Mouse (Mus musculus) cerebellum, postnatal 14 days (tissue): ENCODE measurements around the gene Pomgnt2.

Experiments used
- DNase-seq, 2 experiments: peaks; one replicate each; pipeline ENCODE4 v3.0.0; 2021; ENCODE audit warnings: mixed read lengths in 2 of 2

Gene Pomgnt2

DNA sequence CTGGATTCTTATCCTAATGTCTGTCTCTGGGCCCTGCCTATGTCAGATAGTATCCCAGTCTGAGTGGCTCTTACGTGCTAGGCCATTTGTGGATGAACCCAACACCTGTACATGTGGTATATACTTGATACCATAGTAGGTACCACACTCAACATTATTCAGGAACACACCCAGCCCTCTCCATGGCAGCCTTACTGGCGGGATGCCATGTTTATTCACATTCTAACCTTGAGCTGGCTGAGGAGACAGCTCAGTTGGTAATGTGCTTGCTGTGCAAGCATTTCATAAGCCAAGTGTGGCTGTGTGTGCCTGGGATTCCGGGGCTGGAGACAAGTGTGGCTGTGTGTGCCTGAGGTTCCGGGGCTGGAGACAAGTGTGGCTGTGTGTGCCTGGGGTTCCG, 28.7 kb downstream of the Pomgnt2 start:
- no peak for DNase-seq

DNA sequence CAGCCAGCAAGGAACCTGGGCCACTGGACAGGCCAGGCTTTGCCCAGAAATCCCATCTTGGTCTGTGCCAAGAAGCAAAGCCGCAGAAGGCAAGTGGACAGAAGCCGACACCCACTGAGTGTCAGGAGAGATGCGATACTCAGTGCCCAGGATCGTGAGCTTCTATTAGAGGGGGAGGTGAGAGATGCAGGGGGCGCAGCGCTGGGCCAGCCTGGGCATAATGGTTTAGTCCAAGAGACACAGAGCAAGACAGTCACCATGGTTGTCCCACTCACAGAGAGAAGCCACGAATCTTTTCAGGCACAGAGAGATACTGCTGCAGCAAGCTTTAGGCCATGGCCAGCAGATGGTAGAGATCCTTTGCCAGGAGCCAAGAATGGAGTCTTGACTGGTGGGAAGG, 32.0 kb downstream of the Pomgnt2 start:
- peak; percentile 81 to 85 for DNase-seq

DNA sequence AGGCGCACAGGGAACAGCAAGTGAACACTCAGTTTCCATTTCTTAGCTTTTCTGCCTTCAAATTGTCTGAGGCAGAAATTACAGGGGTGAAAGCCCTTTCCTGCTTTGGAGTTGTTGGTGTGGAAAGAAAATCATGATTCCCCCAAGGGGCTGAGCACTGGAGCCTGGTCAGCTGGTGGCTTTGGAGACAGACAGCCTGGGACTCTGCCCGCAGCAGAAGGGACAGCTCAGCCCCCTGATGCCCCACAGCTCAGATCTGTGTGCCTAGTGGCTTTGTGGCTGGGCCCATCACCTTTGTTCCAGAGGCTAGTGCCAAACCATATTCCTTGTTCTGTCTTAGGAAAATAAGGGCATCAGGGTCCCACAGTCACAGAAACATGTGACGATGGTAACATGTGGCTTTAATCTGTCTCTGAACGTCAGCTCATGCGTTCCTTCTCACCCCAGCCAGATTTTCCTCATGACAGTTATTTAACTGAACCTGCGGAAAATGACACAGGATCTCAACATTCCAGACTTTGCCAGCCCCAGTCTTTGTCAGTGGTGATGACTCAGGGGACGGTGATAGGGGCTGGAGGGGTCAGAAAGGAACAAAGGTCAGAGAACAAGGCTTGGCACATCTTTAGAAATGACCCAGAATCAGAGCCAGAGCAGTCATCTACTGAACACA, 36.8 kb downstream of the Pomgnt2 start:
- no peak for DNase-seq

DNA sequence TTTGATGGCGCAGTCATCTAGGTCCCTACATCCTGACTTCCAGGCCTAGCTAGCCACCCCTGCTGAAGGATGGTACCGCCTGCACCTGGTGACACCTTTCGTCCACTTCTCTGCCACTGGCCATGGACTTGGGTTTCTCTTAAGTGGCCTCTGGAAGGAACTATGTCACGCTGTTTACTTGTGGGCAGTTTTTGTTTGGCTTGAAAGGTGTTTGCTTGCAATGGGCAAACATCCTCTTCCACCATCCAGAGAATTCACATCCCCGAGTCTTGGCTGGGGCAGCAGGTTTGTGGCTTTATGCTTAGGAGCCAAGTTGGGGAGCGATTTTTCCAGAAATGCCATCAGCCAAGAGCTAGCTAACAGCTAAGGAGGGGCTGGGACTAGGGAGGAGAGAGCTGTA, 44.3 kb downstream of the Pomgnt2 start:
- DNase-seq: no peak

DNA sequence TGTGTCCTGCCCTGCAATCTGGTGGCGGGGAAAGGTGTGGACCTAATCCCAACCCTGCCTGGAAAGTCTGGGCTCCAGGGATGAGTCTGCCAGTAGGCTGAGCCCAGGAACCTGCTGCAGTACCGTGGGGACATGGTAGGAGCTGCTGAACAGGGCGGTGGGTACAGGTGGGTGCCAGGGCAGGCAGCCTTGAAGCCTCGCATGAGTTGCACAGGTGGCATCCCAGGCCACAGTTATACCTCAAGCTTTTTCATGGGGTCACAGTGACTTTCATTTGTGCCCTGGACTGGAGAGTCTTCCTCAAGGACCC, 45.8 kb downstream of the Pomgnt2 start:
- no peak for DNase-seq

DNA sequence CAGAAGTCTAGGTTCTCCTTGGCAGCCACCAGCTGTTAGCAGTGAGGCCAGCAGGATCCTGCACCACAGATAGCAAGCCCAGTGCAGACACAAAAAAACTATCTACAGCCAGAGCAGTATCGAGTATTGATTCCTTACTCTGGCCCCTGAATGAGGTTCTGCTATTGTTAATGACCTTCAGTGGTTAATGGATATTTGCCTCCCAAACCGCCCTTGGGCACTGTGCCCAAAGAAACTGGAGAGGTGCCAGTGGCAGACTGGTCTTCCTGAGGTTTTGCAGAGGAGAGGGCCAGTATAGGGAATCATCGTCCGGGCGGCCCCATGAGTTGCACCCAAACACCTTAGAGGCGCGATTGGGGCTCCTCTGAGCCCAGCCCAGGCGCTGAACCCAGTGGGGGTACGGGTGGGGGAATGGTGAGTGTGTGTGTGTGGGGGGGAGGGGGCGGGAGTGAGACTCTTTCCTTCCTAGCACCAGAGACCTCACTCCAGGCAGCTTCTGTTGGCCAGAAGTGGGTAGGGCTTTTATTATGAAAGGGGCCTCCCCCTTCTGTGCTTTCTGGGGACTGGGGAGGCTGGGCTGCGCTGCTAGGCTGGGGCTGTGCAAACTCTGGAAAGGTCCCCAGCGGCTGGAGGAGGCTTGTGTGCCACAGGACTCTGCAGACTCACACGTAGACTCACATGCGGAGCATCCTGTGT, 46.3 kb downstream of the Pomgnt2 start, which contains the start of gene Fam198a:
TSS of gene Fam198a (plus strand) at position 571 of the 696 bp plus-strand sequence.
- DNase-seq: peak; percentile 84 to 90

DNA sequence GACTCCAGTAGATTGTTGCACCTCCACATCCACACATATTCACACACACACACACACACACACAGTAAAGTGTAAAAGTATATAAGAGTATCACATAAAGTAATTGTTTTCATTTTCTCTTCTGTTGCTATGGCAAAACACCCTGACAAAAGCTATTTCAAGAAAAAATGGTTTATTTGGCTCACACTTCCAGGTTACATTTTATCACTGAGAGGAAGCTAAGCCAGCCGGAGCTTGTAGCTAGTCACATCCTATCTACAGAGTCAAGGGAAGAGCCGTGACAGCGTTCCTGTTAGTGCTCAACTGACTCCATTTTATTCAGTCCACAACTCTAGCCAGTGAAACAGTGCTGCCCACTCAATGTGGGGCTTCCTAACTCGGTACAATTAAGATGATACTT, 48.5 kb downstream of the Pomgnt2 start:
- DNase-seq: no peak

DNA sequence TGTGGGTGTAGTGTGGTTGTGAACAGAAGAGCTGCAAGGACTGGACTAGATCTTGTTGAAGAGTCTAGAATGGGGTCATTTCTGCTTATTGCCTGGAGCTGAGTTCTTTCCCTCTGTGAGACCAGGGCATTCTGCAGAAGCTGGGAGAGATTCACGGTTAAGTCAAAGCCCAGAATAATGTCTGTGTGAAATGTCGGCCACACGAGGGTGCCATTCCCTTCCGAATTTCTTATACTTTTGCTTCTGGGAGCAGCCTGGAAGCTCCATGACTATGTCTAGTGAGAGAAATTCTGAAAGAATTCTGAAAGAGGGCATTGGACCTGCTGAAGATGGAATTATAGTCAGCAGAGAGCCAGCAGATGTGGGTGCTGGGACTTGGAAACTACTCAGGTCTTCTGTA, 49.1 kb downstream of the Pomgnt2 start:
- DNase-seq: peak; percentile 85 to 89

DNA sequence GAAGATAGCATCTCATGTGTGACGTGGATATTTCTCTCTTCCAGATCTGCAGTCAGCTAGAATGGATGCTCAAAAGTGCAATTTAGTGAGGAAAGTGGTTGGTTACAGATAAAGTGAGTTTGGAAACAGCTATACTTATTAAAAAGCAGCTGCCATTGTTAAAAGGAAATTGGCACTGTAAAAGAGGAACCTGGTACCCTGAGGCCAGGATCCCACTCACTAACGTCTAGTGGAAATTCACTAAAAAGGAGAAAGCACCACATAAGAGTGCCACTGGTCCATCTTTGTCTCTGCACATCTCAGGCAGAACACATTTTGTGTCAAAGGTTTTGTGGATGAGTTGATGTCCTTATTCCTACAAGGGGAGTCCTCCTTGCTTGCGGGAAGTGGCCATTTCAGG, 53.3 kb downstream of the Pomgnt2 start:
- DNase-seq: no peak

DNA sequence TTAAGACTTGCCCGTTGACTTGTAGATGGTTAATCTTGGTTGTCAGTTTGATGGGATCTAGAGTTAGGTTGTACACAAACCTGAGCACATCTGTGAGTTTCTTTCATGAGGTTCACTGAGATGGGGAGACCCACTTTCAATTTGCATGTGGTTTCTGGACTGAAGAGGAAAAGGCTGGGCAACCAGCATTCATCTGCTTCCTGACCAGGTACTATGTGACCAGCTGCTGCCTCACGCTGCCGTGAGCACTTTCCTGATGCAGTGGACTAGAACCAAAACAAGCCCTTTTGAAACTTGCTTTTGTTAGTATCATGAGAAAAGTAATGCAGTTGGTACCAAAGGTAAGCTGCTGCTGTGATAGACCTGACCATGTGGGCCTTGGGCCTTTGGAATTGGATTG, 53.9 kb downstream of the Pomgnt2 start:
- no peak for DNase-seq

DNA sequence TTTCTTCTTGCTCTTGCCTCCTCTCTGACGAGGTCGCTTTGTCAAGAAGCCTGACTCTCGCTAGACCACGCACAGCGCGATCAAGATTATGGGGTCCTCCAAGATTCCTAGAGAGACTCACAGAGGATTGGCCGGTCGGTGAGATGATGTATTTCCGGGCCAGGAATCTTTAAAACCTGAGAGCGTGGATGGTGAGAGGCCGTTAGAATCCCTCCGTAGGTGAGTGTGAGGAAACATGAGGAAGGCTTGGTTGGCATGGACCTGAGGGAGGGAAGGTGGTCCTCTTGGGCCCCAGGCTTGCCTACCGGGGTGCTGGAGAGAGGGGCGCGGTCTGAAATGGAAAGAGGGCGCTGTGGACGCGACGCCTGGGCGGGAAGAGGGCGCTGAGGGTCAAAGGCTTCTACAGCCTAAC, 59.0 kb downstream of the Pomgnt2 start:
- DNase-seq: peak in 1 of 2 experiments; percentile 24

DNA sequence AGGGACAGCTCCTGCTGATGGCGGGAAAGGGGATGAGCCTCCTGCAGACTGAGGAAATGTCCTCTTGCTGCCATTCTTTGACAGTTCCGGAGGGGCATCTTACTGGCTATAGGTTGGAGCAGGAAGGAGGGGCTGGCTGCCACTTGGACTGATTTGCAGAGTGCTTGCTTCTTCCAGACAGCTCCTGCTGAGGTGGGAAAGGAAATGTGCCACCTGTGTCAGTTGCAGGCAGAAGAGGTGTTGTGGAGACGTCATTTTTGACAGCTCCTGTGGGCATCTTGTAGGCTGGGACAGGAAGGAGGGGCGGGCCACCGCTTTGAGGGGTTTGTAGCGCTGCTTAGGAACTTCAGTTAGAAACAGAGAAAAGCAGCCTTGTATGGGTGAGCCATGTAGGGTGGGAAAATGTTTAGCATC, 59.5 kb downstream of the Pomgnt2 start:
- peak in 1 of 2 experiments; percentile 28 for DNase-seq

DNA sequence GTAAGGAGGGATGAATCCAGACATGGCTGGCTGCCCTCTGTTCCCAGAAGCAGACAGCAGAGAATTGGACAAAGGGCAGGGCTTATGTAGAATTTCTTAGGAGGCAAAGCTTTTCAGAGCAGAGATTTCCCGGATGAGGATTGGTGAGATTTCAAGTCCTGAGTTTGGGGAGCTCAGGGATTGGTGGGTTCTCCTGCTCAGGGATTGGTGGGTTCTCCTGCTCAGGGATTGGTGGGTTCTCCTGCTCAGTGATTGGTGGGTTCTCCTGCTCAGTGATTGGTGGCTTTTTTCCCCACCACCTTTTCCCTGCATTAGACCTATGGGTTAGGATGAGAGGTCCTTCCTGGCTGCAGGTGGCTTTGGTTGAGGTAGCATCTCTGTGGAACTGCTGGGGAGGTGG, 60.0 kb downstream of the Pomgnt2 start:
- peak in 1 of 2 experiments; percentile 22 for DNase-seq

DNA sequence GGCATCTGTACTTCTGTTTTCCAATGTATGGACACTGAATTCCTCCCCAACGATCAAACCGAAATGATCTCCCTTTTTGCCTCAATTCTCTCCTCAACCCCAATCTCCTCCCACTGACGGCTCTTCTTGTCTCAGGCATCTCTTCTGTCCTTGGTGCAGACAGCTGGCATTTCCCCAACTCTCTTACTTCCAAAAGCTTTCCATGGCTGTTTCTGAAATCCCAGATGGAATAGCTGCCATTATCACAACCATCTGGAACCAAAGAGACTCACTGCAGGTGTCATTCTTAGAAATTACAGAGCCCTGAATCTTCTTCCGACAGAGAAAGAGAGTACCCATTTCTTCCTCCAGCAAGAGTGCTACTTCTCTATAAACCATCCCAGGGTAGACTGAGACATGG, 62.1 kb downstream of the Pomgnt2 start:
- no peak for DNase-seq
